Mouse (Mus musculus) spleen, postnatal 10 days (tissue): ENCODE measurements at regions not wholly inside any gene's neighbourhood (a gene's known extent, or its start where the extent isn't known, plus 50 kb on each side); places are given as distances from the start of the nearest gene placed in this dataset.

Source experiments
- DNase-seq, 2 experiments: peaks; one replicate each; pipeline ENCODE4 v3.0.0; 2021 to 2022; ENCODE audit warnings: low spot score in 2 of 2

GRCm38 (mm10) chr14:31944682-31945081 lies 84.1 kb upstream of the Galnt15 start:
- DNase-seq: no peak

- DNase-seq: no peak
Measured at GRCm38 (mm10) chr14:31945125-31945524, 83.7 kb upstream of the Galnt15 start.

GRCm38 (mm10) chr14:31946032-31946431 lies 82.8 kb upstream of the Galnt15 start:
- DNase-seq: no peak

- no peak for DNase-seq
Measured at GRCm38 (mm10) chr14:31947246-31947645, 81.5 kb upstream of the Galnt15 start.

- no peak for DNase-seq
Measured at GRCm38 (mm10) chr14:31951894-31952293, 76.9 kb upstream of the Galnt15 start.

GRCm38 (mm10) chr14:31953783-31954182 lies 75.0 kb upstream of the Galnt15 start:
- DNase-seq: no peak

GRCm38 (mm10) chr14:31954945-31955344 lies 73.8 kb upstream of the Galnt15 start:
- peak; percentile 54 to 85 for DNase-seq

GRCm38 (mm10) chr14:31957211-31957638 lies 71.6 kb upstream of the Galnt15 start:
- no peak for DNase-seq

GRCm38 (mm10) chr14:31960201-31960854 lies 68.5 kb upstream of the Galnt15 start:
- no peak for DNase-seq

GRCm38 (mm10) chr14:31961442-31961841 lies 67.3 kb upstream of the Galnt15 start:
- no peak for DNase-seq

GRCm38 (mm10) chr14:31963131-31963911 lies 65.5 kb upstream of the Galnt15 start:
- DNase-seq: no peak

GRCm38 (mm10) chr14:31964076-31964475 lies 64.7 kb upstream of the Galnt15 start:
- DNase-seq: no peak

- DNase-seq: no peak
Measured at GRCm38 (mm10) chr14:31964831-31965230, 64.0 kb upstream of the Galnt15 start.

GRCm38 (mm10) chr14:31969531-31969930 lies 59.3 kb upstream of the Galnt15 start:
- peak; percentile 21 to 25 for DNase-seq

- peak; percentile 21 to 25 for DNase-seq
Measured at GRCm38 (mm10) chr14:31970245-31970830, 58.5 kb upstream of the Galnt15 start.

- DNase-seq: peak; percentile 22 to 72
Measured at GRCm38 (mm10) chr14:31970851-31971250, 57.9 kb upstream of the Galnt15 start.

- no peak for DNase-seq
Measured at GRCm38 (mm10) chr14:31973702-31974101, 55.1 kb upstream of the Galnt15 start.

GRCm38 (mm10) chr14:31978196-31978595 lies 50.6 kb upstream of the Galnt15 start:
- no peak for DNase-seq

GRCm38 (mm10) chr14:31978690-31979089 lies 50.1 kb upstream of the Galnt15 start:
- DNase-seq: no peak
